Mouse (Mus musculus) midbrain, embryonic 16.5 days (tissue): ENCODE data around the gene Ffar4. TPM values are rescaled to one million over a fixed set of nuclear protein-coding genes. Genes with fewer than 3 reads are reported as not detected.

Experiments used
- ATAC-seq: fragments of 200-750 bp; cut with Nextera tagmentation; 2 replicates; pipeline ENCODE4 v1.8.0; 2017; ENCODE audit warnings: moderate TSS enrichment
- H3K27ac ChIP-seq: fragments of 300-500 bp; sonication (generic); 2 replicates; pipeline ENCODE4 v1.5.1; 2014; ENCODE audit warnings: mild to moderate bottlenecking, low read length, mixed read lengths
- H3K27me3 ChIP-seq: fragments of 300-500 bp; sonication (generic); 2 replicates; pipeline ENCODE4 v1.6.1; 2014; ENCODE audit warnings: low read depth, low read length, mixed read lengths; ENCODE audit not compliant: control insufficient read depth, insufficient read depth
- H3K36me3 ChIP-seq: fragments of 300-500 bp; sonication (generic); 2 replicates; pipeline ENCODE4 v1.6.1; 2014; ENCODE audit warnings: mild to moderate bottlenecking, low read length, moderate library complexity, mixed read lengths; ENCODE audit not compliant: control insufficient read depth, insufficient read depth
- H3K4me1 ChIP-seq: fragments of 300-500 bp; sonication (generic); 2 replicates; pipeline ENCODE4 v1.6.1; 2014; ENCODE audit warnings: mild to moderate bottlenecking, low read length, mixed read lengths; ENCODE audit not compliant: control insufficient read depth, insufficient read depth
- H3K4me2 ChIP-seq: fragments of 300-500 bp; sonication (generic); 2 replicates; pipeline ENCODE4 v1.6.1; 2014; ENCODE audit warnings: mild to moderate bottlenecking, low read length, mixed read lengths
- H3K4me3 ChIP-seq: fragments of 300-500 bp; sonication (generic); 2 replicates; pipeline ENCODE4 v1.5.1; 2014; ENCODE audit warnings: low read depth, mild to moderate bottlenecking, low read length, moderate library complexity, mixed read lengths
- H3K9ac ChIP-seq: fragments of 300-500 bp; sonication (generic); 2 replicates; pipeline ENCODE4 v1.6.1; 2014; ENCODE audit warnings: low read depth, low read length, mixed read lengths
- H3K9me3 ChIP-seq: fragments of 300-500 bp; sonication (generic); replicated peaks from 2 replicates; pipeline ENCODE4 v1.6.1; 2014; ENCODE audit warnings: mild to moderate bottlenecking, low read length, mixed read lengths; ENCODE audit not compliant: control insufficient read depth, poor library complexity, severe bottlenecking
- WGBS: fragments of 180-500 bp; shearing (Covaris S2); extraction: QIAGEN DNeasy Blood & Tissue Kit; methylation state at CpG from one replicate; pipeline ENCODE4 v1.1.7; 2014; 5-methylcytosine and 5-hydroxymethylcytosine counted together
- polyA plus RNA-seq: library from polyadenylated mRNA; unstranded; fragments of >200 nt; fragmentation: Nextera tagmentation; extraction: Ambion mirVana; gene quantifications from 2 replicates; pipeline ENCODE4 v1.2.1, GENCODE M21; 2015

Gene Ffar4
- polyA plus RNA-seq, 1 experiment from 2014 or later = 0.34 TPM

- H3K4me3 ChIP-seq = no peak overlapping the region
- 79% methylated on average over 4 of the region's 4 CpGs for WGBS
- ATAC-seq = no peak
Measured at GRCm38 (mm10) chr19:38143540-38144271, 46.8 kb downstream of the Ffar4 start.

GRCm38 (mm10) chr19:38156243-38156642 lies 59.4 kb downstream of the Ffar4 start:
- no peak overlapping the region for H3K4me2 ChIP-seq
- WGBS = 100% methylated on average over 1 of the region's 1 CpGs
- no peaks in the 10 kb centered on the region for H3K36me3 ChIP-seq
- H3K9me3 ChIP-seq = no peaks in the 10 kb centered on the region
- no peak overlapping the region for H3K4me3 ChIP-seq
- H3K27me3 ChIP-seq = no peaks in the 10 kb centered on the region
- H3K27ac ChIP-seq = no peak overlapping the region
- ATAC-seq = no peak
- H3K9ac ChIP-seq = no peak overlapping the region
- H3K4me1 ChIP-seq = no peaks in the 10 kb centered on the region

More at GRCm38 (mm10) chr19:38143540-38144271, 46.8 kb downstream of the Ffar4 start:
- no peak overlapping the region for H3K27ac ChIP-seq
- no peaks in the 10 kb centered on the region for H3K27me3 ChIP-seq
- no peaks in the 10 kb centered on the region for H3K9me3 ChIP-seq
- H3K4me2 ChIP-seq = no peak overlapping the region
- H3K9ac ChIP-seq = no peak overlapping the region
- H3K4me1 ChIP-seq = no peaks in the 10 kb centered on the region
- H3K36me3 ChIP-seq = no peaks in the 10 kb centered on the region

- H3K36me3 ChIP-seq = no peaks in the 10 kb centered on the region
- ATAC-seq = no peak
- no peak overlapping the region for H3K27ac ChIP-seq
- no peaks in the 10 kb centered on the region for H3K27me3 ChIP-seq
- H3K9me3 ChIP-seq = no peaks in the 10 kb centered on the region
- WGBS = 95% methylated on average over 21 of the region's 21 CpGs
- H3K4me3 ChIP-seq = no peak overlapping the region
- no peaks in the 10 kb centered on the region for H3K4me1 ChIP-seq
- no peak overlapping the region for H3K9ac ChIP-seq
- H3K4me2 ChIP-seq = no peak overlapping the region
Measured at GRCm38 (mm10) chr19:38161648-38162354, 64.9 kb downstream of the Ffar4 start.

Other genes with a start within 250 kb of the Ffar4 start
- 1.4 and 1.9 TPM in 2 replicates for gene Myof, start 53.5 kb upstream of the Ffar4 start, polyA plus RNA-seq
- gene Cep55, start 42.1 kb upstream of the Ffar4 start, polyA plus RNA-seq = 2.8 and 4.1 TPM in 2 replicates
- 4.7 and 4.8 TPM in 2 replicates for gene Rbp4, start 28.2 kb downstream of the Ffar4 start, polyA plus RNA-seq
- gene Pde6c, start 35.7 kb downstream of the Ffar4 start, polyA plus RNA-seq = 0.24 TPM in 1 of 2 replicates, not detected in the other
- 41.3 and 50.7 TPM in 2 replicates for gene Fra10ac1, start 127.1 kb downstream of the Ffar4 start, polyA plus RNA-seq
- 24.4 and 28.6 TPM in 2 replicates for gene Lgi1, start 167.5 kb downstream of the Ffar4 start, polyA plus RNA-seq